Mouse (Mus musculus): ENCODE results near the gene Dock10.

Gene Dock10

GRCm38 (mm10) chr1:80728183-80728582 lies 30.1 kb downstream of the Dock10 start:
- intact Hi-C loops (cut with DNase I), result loop anchor here (10.0 kb wide), 2 partner anchors 193 to 313 kb away; no protein-coding TSS in a partner anchor

GRCm38 (mm10) chr1:80727403-80727802 lies 30.9 kb downstream of the Dock10 start:
- intact Hi-C loops (cut with DNase I), result loop anchor here (10.0 kb wide), 2 partner anchors 193 to 313 kb away; no protein-coding TSS in a partner anchor

- intact Hi-C loops (cut with DNase I), result loop anchor here (5.0 to 10.0 kb wide), 3 partner anchors 188 to 540 kb away; no protein-coding TSS in a partner anchor
These were observed 35.7 kb downstream of the Dock10 start for GRCm38 (mm10) chr1:80722647-80723046.

- intact Hi-C loops (cut with DNase I), result loop anchor here (5.0 to 10.0 kb wide), 3 partner anchors 187 to 540 kb away; no protein-coding TSS in a partner anchor
These were observed 36.3 kb downstream of the Dock10 start for GRCm38 (mm10) chr1:80722001-80722400.

GRCm38 (mm10) chr1:80721181-80721580 lies 37.1 kb downstream of the Dock10 start:
- intact Hi-C loops (cut with DNase I), result loop anchor here (5.0 to 10.0 kb wide), 3 partner anchors 186 to 539 kb away; no protein-coding TSS in a partner anchor

DNA sequence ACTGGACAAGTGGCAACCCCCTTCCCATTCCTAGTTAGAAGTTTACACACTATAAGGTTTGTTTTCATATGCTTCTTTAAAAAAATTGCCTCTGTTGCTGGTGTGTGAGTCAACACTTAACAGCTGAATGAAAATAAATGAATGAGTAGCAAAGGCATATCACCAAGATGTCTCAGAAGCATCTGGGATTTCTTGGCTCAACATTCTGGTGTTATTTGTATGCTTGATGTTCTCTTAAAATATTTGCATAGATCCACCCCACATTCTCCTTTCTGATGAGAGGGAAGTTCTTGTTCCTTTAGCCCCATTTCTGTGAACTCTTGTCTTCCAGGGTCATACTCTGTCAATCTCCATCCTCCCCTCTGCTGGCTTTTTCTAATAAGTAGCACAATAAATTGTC lies 38.2 kb downstream of the Dock10 start:
- intact Hi-C loops (cut with DNase I), result loop anchor here (5.0 to 10.0 kb wide), 3 partner anchors 185 to 538 kb away; no protein-coding TSS in a partner anchor

DNA sequence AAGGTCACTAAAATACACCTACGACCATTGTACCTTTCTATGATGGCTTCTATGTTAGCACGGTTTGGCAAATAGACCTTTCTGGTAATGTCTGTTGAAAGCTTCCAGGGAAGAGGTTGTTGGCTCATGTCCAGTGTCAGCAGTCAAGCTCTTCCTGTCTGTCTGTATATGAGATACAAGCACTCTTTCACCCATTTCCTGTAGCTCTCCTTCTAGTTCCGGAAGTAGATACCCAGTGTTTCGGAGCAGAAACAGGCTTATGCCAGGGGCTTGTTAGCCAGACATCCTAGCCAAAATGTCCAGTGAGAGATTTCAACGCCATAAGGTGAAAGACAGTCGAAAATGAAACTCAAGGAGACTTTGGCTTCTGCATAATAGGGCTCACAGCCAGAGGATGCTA lies 38.9 kb downstream of the Dock10 start:
- intact Hi-C loops (cut with DNase I), result no loop called here

DNA sequence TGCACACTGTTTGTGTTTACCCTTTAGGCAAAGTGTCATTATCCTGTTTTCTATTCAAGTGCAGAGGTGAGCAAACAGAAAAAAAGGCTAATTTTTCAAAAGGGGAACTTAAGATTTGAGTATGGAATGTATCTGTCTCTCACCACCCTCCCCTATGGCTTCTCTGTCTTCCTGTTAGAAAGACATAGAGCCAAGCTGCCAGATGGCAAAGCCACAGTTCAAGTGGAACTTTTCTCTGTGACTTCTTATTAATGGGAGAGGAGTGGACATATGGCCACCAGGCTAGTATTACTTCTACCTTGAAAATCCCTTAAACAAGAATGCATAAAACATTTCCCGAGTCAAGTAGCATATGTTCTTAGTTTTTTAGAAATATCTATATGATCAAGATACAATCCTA lies 39.7 kb downstream of the Dock10 start:
- intact Hi-C loops (cut with DNase I), result no loop called here

GRCm38 (mm10) chr1:80715917-80716316 lies 42.4 kb downstream of the Dock10 start:
- intact Hi-C loops (cut with DNase I), result no loop called here

- intact Hi-C loops (cut with DNase I), result no loop called here
These were observed 44.4 kb downstream of the Dock10 start for GRCm38 (mm10) chr1:80713920-80714319.

- intact Hi-C loops (cut with DNase I), result no loop called here
These were observed 47.6 kb downstream of the Dock10 start for GRCm38 (mm10) chr1:80710607-80711261.

DNA sequence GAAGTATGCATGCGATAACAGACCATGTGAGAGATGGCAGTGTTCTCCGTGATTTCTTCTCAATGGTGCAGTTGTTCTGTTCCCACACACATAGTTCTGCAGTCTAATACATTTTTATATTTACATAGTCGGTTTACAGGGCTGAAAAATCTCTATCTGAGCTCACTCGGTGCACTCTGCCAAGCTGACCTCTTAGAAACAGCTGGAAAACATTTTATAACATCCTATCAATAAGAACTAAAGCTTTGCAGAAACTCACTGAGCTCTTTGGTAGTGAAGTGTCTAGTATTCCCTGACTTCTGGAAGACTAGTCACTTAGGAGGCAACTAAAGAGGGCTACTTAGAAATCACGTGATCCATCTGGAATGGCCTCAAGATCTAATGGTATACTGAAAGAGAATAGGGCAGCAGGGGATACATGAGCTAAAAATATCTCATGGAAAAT lies 48.2 kb downstream of the Dock10 start:
- intact Hi-C loops (cut with DNase I), result no loop called here

DNA sequence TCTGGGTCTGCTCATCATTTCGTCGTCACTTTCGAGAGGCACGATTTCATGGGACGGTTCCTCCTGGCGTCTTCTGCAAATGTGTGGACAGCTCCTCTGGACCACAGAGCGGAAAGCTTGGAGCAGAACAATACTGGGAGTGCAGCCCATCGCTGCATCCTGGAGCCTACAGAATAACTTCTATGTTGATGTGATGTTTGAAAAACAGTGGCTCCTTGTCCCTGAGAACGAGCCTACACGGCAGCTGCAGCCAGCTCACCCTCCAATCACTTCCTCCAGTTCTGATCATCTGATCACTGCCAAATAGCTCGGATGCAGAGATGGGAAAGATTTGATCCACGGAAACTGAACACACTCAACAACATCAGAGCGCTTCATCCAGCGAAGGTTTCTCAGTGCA lies 49.0 kb downstream of the Dock10 start:
- intact Hi-C loops (cut with DNase I), result no loop called here

DNA sequence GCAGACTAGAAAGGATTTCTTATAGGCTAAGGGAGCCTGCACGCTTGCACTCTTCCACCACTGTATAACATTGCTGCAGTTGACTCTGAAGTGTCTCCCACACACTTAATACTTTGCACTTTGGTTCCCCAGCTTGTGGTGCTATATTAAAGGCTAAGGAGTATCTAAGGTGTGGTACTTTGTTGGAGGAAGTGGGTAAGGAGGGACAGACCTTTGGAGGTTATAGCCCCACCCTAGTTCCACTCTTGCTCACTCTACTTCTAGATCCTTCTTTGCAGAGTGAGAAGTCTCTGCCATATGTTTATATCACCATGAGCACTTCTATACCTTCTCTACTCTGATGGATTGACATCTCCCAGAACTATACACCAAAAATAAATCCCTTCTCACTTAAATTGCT lies 55.0 kb downstream of the Dock10 start:
- intact Hi-C loops (cut with DNase I), result no loop called here

- intact Hi-C loops (cut with DNase I), result no loop called here
These were observed 82.2 kb downstream of the Dock10 start for GRCm38 (mm10) chr1:80676004-80676673.

DNA sequence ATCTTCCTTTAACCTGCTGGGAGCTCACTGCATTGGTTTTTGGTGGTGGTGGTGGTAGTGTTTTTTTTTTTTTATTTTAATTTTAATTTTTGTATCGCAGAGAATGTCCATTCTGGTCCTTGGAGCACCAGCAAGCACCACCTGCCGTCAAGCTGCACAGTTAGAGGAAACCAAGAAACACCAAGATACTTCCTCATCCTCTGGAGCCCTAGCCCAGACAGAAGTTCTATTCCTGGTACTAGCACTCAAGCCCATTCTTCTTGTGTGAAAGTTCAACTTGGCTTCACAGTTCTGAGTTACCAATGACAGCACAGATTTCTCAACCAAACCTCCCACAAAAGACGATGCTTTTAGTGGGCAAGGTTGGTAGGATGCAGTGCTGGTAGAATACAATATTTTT lies 86.6 kb downstream of the Dock10 start:
- intact Hi-C loops (cut with DNase I), result no loop called here

- intact Hi-C loops (cut with DNase I), result no loop called here
These were observed 87.3 kb downstream of the Dock10 start for GRCm38 (mm10) chr1:80671056-80671455.

DNA sequence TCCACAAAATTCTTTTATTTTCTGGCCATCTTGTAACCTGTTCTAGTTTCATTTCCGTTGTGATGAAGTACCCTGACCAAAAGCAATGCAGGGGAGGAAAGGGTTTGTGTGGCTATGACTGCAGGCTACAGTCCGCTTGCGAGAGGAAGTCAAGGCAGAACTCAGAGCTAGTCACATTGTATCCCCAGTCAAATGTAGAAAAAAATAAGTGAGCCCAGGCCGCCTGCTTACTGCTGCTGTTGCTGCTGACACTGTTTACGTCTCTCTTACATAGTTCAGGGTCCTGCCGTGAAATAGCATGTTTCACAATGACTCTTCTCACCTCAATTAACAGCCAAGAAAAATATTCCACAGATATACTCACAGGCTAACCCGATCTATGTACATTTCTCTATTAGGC lies 87.9 kb downstream of the Dock10 start:
- intact Hi-C loops (cut with DNase I), result no loop called here

GRCm38 (mm10) chr1:80665761-80666160 lies 92.6 kb downstream of the Dock10 start:
- intact Hi-C loops (cut with DNase I), result no loop called here

DNA sequence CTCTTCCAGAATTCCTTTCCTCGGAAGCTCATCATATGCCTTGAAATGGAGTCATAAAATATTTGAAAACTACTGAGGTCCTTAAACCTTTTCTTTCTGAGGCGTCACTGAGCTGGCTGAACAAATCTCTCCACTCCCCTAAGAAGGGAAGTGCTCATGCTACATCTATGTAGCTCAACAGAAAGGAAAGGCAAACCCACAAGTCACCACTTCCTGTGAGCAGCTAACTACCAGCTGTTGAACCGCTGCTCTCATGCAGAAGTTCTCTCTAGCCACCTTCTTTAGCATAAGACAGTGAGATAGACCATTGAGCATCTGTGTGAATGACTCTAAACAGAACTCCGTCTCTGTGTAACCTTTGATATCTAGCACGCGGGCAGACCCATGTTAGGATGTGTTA lies 93.2 kb downstream of the Dock10 start:
- intact Hi-C loops (cut with DNase I), result no loop called here

GRCm38 (mm10) chr1:80661506-80662402 lies 96.6 kb downstream of the Dock10 start:
- intact Hi-C loops (cut with DNase I), result no loop called here

Measured in adrenal gland (tissue).